Mouse (Mus musculus) cerebellum, adult 2 months (tissue): ENCODE data around the gene Sde2.

Experiments used
- CTCF ChIP-seq: fragments of 200-500 bp; IDR thresholded peaks from 2 replicates; pipeline ENCODE4 v1.5.1; 2011; ENCODE audit warnings: low read depth, mild to moderate bottlenecking, control low read depth, low read length, moderate library complexity, borderline replicate concordance; ENCODE audit not compliant: insufficient read depth
- POLR2A ChIP-seq: fragments of 200-500 bp; IDR thresholded peaks from 2 replicates; pipeline ENCODE4 v1.6.1; 2011; ENCODE audit warnings: low read length, control low read depth, borderline replicate concordance; ENCODE audit not compliant: insufficient read depth

GRCm38 (mm10) chr1:180905876-180906275, 54.9 kb downstream of the Sde2 start:
- TF ChIP-seq CTCF (no peak), POLR2A (no peak)
